Mouse (Mus musculus) gastrocnemius, adult 2 months (tissue): Measurements from ENCODE around the gene Spata1. TPM values are rescaled to one million over a fixed set of nuclear protein-coding genes. Genes with fewer than 3 reads are reported as not detected.

ENCODE experiments used
- DNase-seq: peaks from one replicate; pipeline ENCODE4 v3.0.0; 2022
- H3K27ac ChIP-seq: fragments of 200-600 bp; 2 replicates; pipeline ENCODE4 v1.8.1; 2022; ENCODE audit warnings: mild to moderate bottlenecking
- H3K4me3 ChIP-seq: fragments of 200-600 bp; 2 replicates; pipeline ENCODE4 v1.8.1; 2022; ENCODE audit warnings: mild to moderate bottlenecking, moderate library complexity
- CTCF ChIP-seq: fragments of 200-600 bp; IDR thresholded peaks from 2 replicates; pipeline ENCODE4 v1.8.1; 2022; ENCODE audit warnings: antibody characterized with exemption, mild to moderate bottlenecking, moderate library complexity
- intact Hi-C: fragments of 180-260 bp; cut with DNase I; formaldehyde crosslinking; loops from one replicate; pipeline ENCODE4 v1.15.1; 2025
- total RNA-seq, 2 experiments: library from RNA; stranded (reverse); gene quantifications; 2 replicates each; pipeline ENCODE4 v1.2.3; 2021

Gene Spata1
- total RNA-seq, 2 experiments from 2014 or later = 4.4 to 5.4 TPM

- H3K4me3 ChIP-seq = no peak overlapping the region
- DNase-seq = no peak
- TF ChIP-seq CTCF = no peak
- intact Hi-C loops = no loop called here
- no peak overlapping the region for H3K27ac ChIP-seq
Measured at GRCm38 (mm10) chr3:146410114-146410513, 89.4 kb downstream of the Spata1 start.

Other genes with a start within 250 kb of the Spata1 start
- gene Ssx2ip, start 95.1 kb downstream of the Spata1 start, total RNA-seq = 10 to 100 TPM; 25.2 to 28.8 TPM
- gene Ctbs, start 50.0 kb downstream of the Spata1 start, total RNA-seq = 1 to 10 TPM; 4.1 to 4.5 TPM
- gene Gng5, start 54 bp upstream of the Spata1 start, total RNA-seq = 100 to 1,000 TPM; 409 to 580 TPM
- gene Rpf1, start 21.7 kb upstream of the Spata1 start, total RNA-seq = 10 to 100 TPM; 12.3 to 12.8 TPM
- not detected for gene Uox, start 70.7 kb upstream of the Spata1 start, total RNA-seq
- under 1 TPM in 1 of 2 experiments, not detected in 1; 0.14 TPM for gene Dnase2b, start 115.8 kb upstream of the Spata1 start, total RNA-seq
- not detected for gene 4930503B20Rik, start 151.6 kb upstream of the Spata1 start, total RNA-seq
- 1 to 10 TPM in 1 of 2 experiments, under 1 TPM in 1; 0.59 to 2.2 TPM for gene Samd13, start 185.8 kb upstream of the Spata1 start, total RNA-seq